Mouse (Mus musculus) liver, embryonic 13.5 days (tissue): ENCODE data around the gene Sez6l. TPM values are rescaled to one million over a fixed set of nuclear protein-coding genes. Genes with fewer than 3 reads are reported as not detected.

Experiments used
- ATAC-seq: fragments of 200-750 bp; cut with Nextera tagmentation; 2 replicates; pipeline ENCODE4 v1.8.0; 2017; ENCODE audit warnings: low read depth, mild to moderate bottlenecking, moderate number of reproducible peaks, moderate library complexity
- DNase-seq: peaks from one replicate; pipeline ENCODE4 v3.0.0; 2022
- H3K27ac ChIP-seq: fragments of 300-500 bp; sonication (generic); 2 replicates; pipeline ENCODE4 v1.5.1; 2015; ENCODE audit warnings: moderate library complexity, mild to moderate bottlenecking, inconsistent platforms
- H3K27me3 ChIP-seq: fragments of 300-500 bp; sonication (generic); 2 replicates; pipeline ENCODE4 v1.6.1; 2015; ENCODE audit warnings: mild to moderate bottlenecking, inconsistent platforms
- H3K36me3 ChIP-seq: fragments of 300-500 bp; sonication (generic); 2 replicates; pipeline ENCODE4 v1.6.1; 2015; ENCODE audit warnings: mild to moderate bottlenecking, inconsistent platforms
- H3K4me1 ChIP-seq: fragments of 300-500 bp; sonication (generic); replicated peaks from 2 replicates; pipeline ENCODE4 v1.6.1; 2015; ENCODE audit warnings: inconsistent platforms
- H3K4me2 ChIP-seq: fragments of 300-500 bp; sonication (generic); 2 replicates; pipeline ENCODE4 v1.6.1; 2015; ENCODE audit warnings: inconsistent platforms, mild to moderate bottlenecking, moderate library complexity
- H3K4me3 ChIP-seq: fragments of 300-500 bp; sonication (generic); replicated peaks from 2 replicates; pipeline ENCODE4 v1.5.1; 2015; ENCODE audit warnings: mild to moderate bottlenecking, inconsistent platforms
- H3K9ac ChIP-seq: fragments of 300-500 bp; sonication (generic); 2 replicates; pipeline ENCODE4 v1.6.1; 2015; ENCODE audit warnings: mild to moderate bottlenecking, inconsistent platforms
- H3K9me3 ChIP-seq: fragments of 300-500 bp; sonication (generic); replicated peaks from 2 replicates; pipeline ENCODE4 v1.6.1; 2016; ENCODE audit warnings: inconsistent platforms
- WGBS: fragments of 180-500 bp; shearing (Covaris S2); methylation state at CpG from one replicate; pipeline ENCODE4 v1.1.7; 2015; ENCODE audit not compliant: insufficient replicate concordance; 5-methylcytosine and 5-hydroxymethylcytosine counted together
- polyA plus RNA-seq: library from polyadenylated mRNA; unstranded; fragments of >200 nt; fragmentation: Nextera tagmentation; extraction: Ambion mirVana; gene quantifications from 2 replicates; pipeline ENCODE4 v1.2.1, GENCODE M21; 2015

The Sez6l gene
- polyA plus RNA-seq, 1 experiment from 2014 or later = 0.06 TPM

GRCm38 (mm10) chr5:112603594-112603993 is 26.6 kb upstream of the Sez6l start:
- no peak overlapping the region for H3K27ac ChIP-seq
- 47% methylated on average over 3 of the region's 3 CpGs for WGBS
- no peak for DNase-seq
- H3K9me3 ChIP-seq = no peaks in the 10 kb centered on the region
- no peaks in the 10 kb centered on the region for H3K27me3 ChIP-seq
- H3K36me3 ChIP-seq = no peaks in the 10 kb centered on the region
- no peak overlapping the region for H3K4me2 ChIP-seq
- H3K4me1 ChIP-seq = no peaks in the 10 kb centered on the region
- no peak overlapping the region for H3K9ac ChIP-seq
- no peak for ATAC-seq
- no peak overlapping the region for H3K4me3 ChIP-seq

- H3K9me3 ChIP-seq = no peaks in the 10 kb centered on the region
- ATAC-seq = no peak
- DNase-seq = no peak
- H3K9ac ChIP-seq = no peak overlapping the region
- H3K4me1 ChIP-seq = no peaks in the 10 kb centered on the region
- no peak overlapping the region for H3K27ac ChIP-seq
- H3K36me3 ChIP-seq = no peaks in the 10 kb centered on the region
- 54% methylated on average over 11 of the region's 11 CpGs for WGBS
- no peaks in the 10 kb centered on the region for H3K27me3 ChIP-seq
- H3K4me3 ChIP-seq = no peak overlapping the region
- no peak overlapping the region for H3K4me2 ChIP-seq
These were observed 23.4 kb upstream of the Sez6l start for GRCm38 (mm10) chr5:112600309-112600939.

GRCm38 (mm10) chr5:112599538-112600308 is 22.7 kb upstream of the Sez6l start:
- ATAC-seq = no peak
- H3K4me2 ChIP-seq = no peak overlapping the region
- no peaks in the 10 kb centered on the region for H3K27me3 ChIP-seq
- WGBS = 59% methylated on average over 6 of the region's 6 CpGs
- H3K9me3 ChIP-seq = no peaks in the 10 kb centered on the region
- no peaks in the 10 kb centered on the region for H3K4me1 ChIP-seq
- H3K27ac ChIP-seq = no peak overlapping the region
- no peaks in the 10 kb centered on the region for H3K36me3 ChIP-seq
- H3K4me3 ChIP-seq = no peak overlapping the region
- no peak for DNase-seq
- H3K9ac ChIP-seq = no peak overlapping the region

- Histone ChIP-seq H3K4me3 (no peak overlapping the region), H3K9me3 (no peaks in the 10 kb centered on the region), H3K27me3 (no peaks in the 10 kb centered on the region), H3K9ac (no peak overlapping the region), H3K4me2 (no peak overlapping the region), H3K27ac (no peak overlapping the region), H3K4me1 (no peaks in the 10 kb centered on the region), H3K36me3 (no peaks in the 10 kb centered on the region)
- 73% methylated on average over 6 of the region's 6 CpGs for WGBS
- ATAC-seq (no peak), DNase-seq (no peak)
These were observed 20.9 kb upstream of the Sez6l start for GRCm38 (mm10) chr5:112597876-112598275.

GRCm38 (mm10) chr5:112597307-112597706 is 20.3 kb upstream of the Sez6l start:
- WGBS = 53% methylated on average over 2 of the region's 2 CpGs
- Histone ChIP-seq H3K9me3 (no peaks in the 10 kb centered on the region), H3K27me3 (no peaks in the 10 kb centered on the region), H3K36me3 (no peaks in the 10 kb centered on the region), H3K9ac (no peak overlapping the region), H3K4me1 (no peaks in the 10 kb centered on the region), H3K4me3 (no peak overlapping the region), H3K4me2 (no peak overlapping the region), H3K27ac (no peak overlapping the region)
- no peak for ATAC-seq
- no peak for DNase-seq

GRCm38 (mm10) chr5:112596729-112597128 is 19.7 kb upstream of the Sez6l start:
- H3K4me1 ChIP-seq = no peaks in the 10 kb centered on the region
- no peaks in the 10 kb centered on the region for H3K9me3 ChIP-seq
- ATAC-seq (no peak), DNase-seq (no peak)
- H3K27ac ChIP-seq = no peak overlapping the region
- H3K4me3 ChIP-seq = no peak overlapping the region
- no peaks in the 10 kb centered on the region for H3K27me3 ChIP-seq
- H3K9ac ChIP-seq = no peak overlapping the region
- H3K4me2 ChIP-seq = no peak overlapping the region
- H3K36me3 ChIP-seq = no peaks in the 10 kb centered on the region
- 65% methylated on average over 9 of the region's 9 CpGs for WGBS

- no peak overlapping the region for H3K9ac ChIP-seq
- H3K4me3 ChIP-seq = no peak overlapping the region
- no peaks in the 10 kb centered on the region for H3K27me3 ChIP-seq
- no peaks in the 10 kb centered on the region for H3K36me3 ChIP-seq
- no peak overlapping the region for H3K4me2 ChIP-seq
- WGBS = 63% methylated on average over 7 of the region's 7 CpGs
- no peak overlapping the region for H3K27ac ChIP-seq
- no peak for DNase-seq
- no peaks in the 10 kb centered on the region for H3K9me3 ChIP-seq
- H3K4me1 ChIP-seq = no peaks in the 10 kb centered on the region
- ATAC-seq = no peak
These were observed 19.0 kb upstream of the Sez6l start for GRCm38 (mm10) chr5:112595701-112596632.

- no peak for ATAC-seq
These were observed 14.7 kb upstream of the Sez6l start for GRCm38 (mm10) chr5:112591706-112592105.

GRCm38 (mm10) chr5:112586071-112586470 is 9.1 kb upstream of the Sez6l start:
- WGBS = 37% methylated on average over 6 of the region's 6 CpGs
- no peaks in the 10 kb centered on the region for H3K9me3 ChIP-seq
- H3K4me3 ChIP-seq = no peak overlapping the region
- H3K4me2 ChIP-seq = no peak overlapping the region
- H3K4me1 ChIP-seq = no peaks in the 10 kb centered on the region
- H3K27ac ChIP-seq = no peak overlapping the region
- no peak for DNase-seq
- no peak overlapping the region for H3K9ac ChIP-seq
- H3K27me3 ChIP-seq = no peaks in the 10 kb centered on the region
- no peak for ATAC-seq
- H3K36me3 ChIP-seq = no peaks in the 10 kb centered on the region

More at GRCm38 (mm10) chr5:112591706-112592105, 14.7 kb upstream of the Sez6l start:
- no peak overlapping the region for H3K27ac ChIP-seq
- WGBS = 27% methylated on average over 1 of the region's 1 CpGs
- H3K9ac ChIP-seq = no peak overlapping the region
- no peaks in the 10 kb centered on the region for H3K36me3 ChIP-seq
- no peak overlapping the region for H3K4me3 ChIP-seq
- no peak overlapping the region for H3K4me2 ChIP-seq
- no peaks in the 10 kb centered on the region for H3K27me3 ChIP-seq
- DNase-seq = no peak
- no peaks in the 10 kb centered on the region for H3K9me3 ChIP-seq
- no peaks in the 10 kb centered on the region for H3K4me1 ChIP-seq

- ATAC-seq = no peak
- Histone ChIP-seq H3K36me3 (no peaks in the 10 kb centered on the region), H3K9me3 (no peaks in the 10 kb centered on the region), H3K4me3 (no peak overlapping the region), H3K27ac (no peak overlapping the region), H3K4me2 (no peak overlapping the region), H3K27me3 (no peaks in the 10 kb centered on the region), H3K4me1 (no peaks in the 10 kb centered on the region), H3K9ac (no peak overlapping the region)
- no peak for DNase-seq
- 62% methylated on average over 4 of the region's 4 CpGs for WGBS
These were observed 7.3 kb upstream of the Sez6l start for GRCm38 (mm10) chr5:112584155-112584769.

GRCm38 (mm10) chr5:112583304-112583703 is 6.3 kb upstream of the Sez6l start:
- Histone ChIP-seq H3K4me2 (no peak overlapping the region), H3K27me3 (peaks cover 9% of the 10 kb centered on the region), H3K36me3 (no peaks in the 10 kb centered on the region), H3K4me1 (no peaks in the 10 kb centered on the region), H3K9ac (no peak overlapping the region), H3K9me3 (no peaks in the 10 kb centered on the region), H3K27ac (no peak overlapping the region), H3K4me3 (no peak overlapping the region)
- DNase-seq (no peak), ATAC-seq (no peak)
- 32% methylated on average over 9 of the region's 9 CpGs for WGBS
